Mouse (Mus musculus) lung, adult 2 months (tissue): ENCODE data around the gene Fzd2.

Experiments
- CTCF ChIP-seq: fragments of 200-500 bp; IDR thresholded peaks from 2 replicates; pipeline ENCODE4 v1.5.1; 2011; ENCODE audit warnings: mild to moderate bottlenecking, low read length, control low read depth; ENCODE audit not compliant: insufficient read depth
- POLR2A ChIP-seq: fragments of 200-500 bp; IDR thresholded peaks from 2 replicates; pipeline ENCODE4 v1.6.1; 2011; ENCODE audit warnings: low read depth, mild to moderate bottlenecking, control low read depth, low read length, borderline replicate concordance; ENCODE audit errors: extremely low read depth

DNA sequence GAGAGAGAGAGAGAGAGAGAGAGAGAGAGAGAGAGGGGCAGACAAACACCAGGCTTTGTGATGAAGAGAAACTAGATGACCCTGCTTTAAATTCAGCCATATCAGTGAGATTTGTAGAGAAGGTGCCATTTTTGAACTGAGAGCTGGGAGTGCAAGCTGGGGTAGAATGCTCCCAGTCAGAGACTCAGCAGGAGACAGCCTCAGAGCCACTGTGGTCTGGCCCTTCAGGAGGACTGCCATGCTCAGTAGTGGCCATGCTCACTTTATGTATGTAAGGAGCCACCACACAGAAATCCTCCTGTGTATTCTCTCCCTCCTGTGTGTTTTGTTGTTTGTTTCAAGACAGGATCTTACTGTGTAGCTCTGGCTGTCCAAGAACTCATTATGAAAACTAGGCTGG lies 38.5 kb upstream of the Fzd2 start:
- TF ChIP-seq CTCF (no peak), POLR2A (no peak)
